Mouse (Mus musculus) neural tube, embryonic 12.5 days (tissue): ENCODE results near the gene Hist1h4k. TPM values are rescaled to one million over a fixed set of nuclear protein-coding genes. Genes with fewer than 3 reads are reported as not detected.
"Not testable (repeated sequence)": the region's sequence is repeated elsewhere in the genome, so short reads cannot be mapped to it uniquely, and the experiment has no call there.

ENCODE experiments used
- ATAC-seq: fragments of 200-750 bp; cut with Nextera tagmentation; 2 replicates; pipeline ENCODE4 v1.8.0; 2017; ENCODE audit warnings: low read depth, mild to moderate bottlenecking, moderate TSS enrichment, moderate library complexity; ENCODE audit not compliant: low FRiP score
- H3K27ac ChIP-seq: fragments of 300-500 bp; sonication (generic); 2 replicates; pipeline ENCODE4 v1.5.1; 2016
- H3K27me3 ChIP-seq: fragments of 300-500 bp; sonication (generic); replicated peaks from 2 replicates; pipeline ENCODE4 v1.6.1; 2016; ENCODE audit warnings: mild to moderate bottlenecking
- H3K36me3 ChIP-seq: fragments of 300-500 bp; sonication (generic); 2 replicates; pipeline ENCODE4 v1.6.1; 2016; ENCODE audit warnings: mild to moderate bottlenecking
- H3K4me1 ChIP-seq: fragments of 300-500 bp; sonication (generic); 2 replicates; pipeline ENCODE4 v1.6.1; 2016
- H3K4me2 ChIP-seq: fragments of 300-500 bp; sonication (generic); replicated peaks from 2 replicates; pipeline ENCODE4 v1.6.1; 2016; ENCODE audit warnings: mild to moderate bottlenecking
- H3K4me3 ChIP-seq: fragments of 300-500 bp; sonication (generic); 2 replicates; pipeline ENCODE4 v1.5.1; 2016
- H3K9ac ChIP-seq: fragments of 300-500 bp; sonication (generic); 2 replicates; pipeline ENCODE4 v1.6.1; 2016; ENCODE audit warnings: mild to moderate bottlenecking
- H3K9me3 ChIP-seq: fragments of 300-500 bp; sonication (generic); 2 replicates; pipeline ENCODE4 v1.6.1; 2016; ENCODE audit warnings: mild to moderate bottlenecking
- WGBS: fragments of 180-500 bp; shearing (Covaris S2); methylation state at CpG from one replicate; pipeline ENCODE4 v1.1.7; 2016; 5-methylcytosine and 5-hydroxymethylcytosine counted together
- polyA plus RNA-seq: library from polyadenylated mRNA; unstranded; fragments of >200 nt; fragmentation: Nextera tagmentation; extraction: Ambion mirVana; gene quantifications from 2 replicates; pipeline ENCODE4 v1.2.1, GENCODE M21; 2016

Hist1h4k gene
- polyA plus RNA-seq, 1 experiment from 2014 or later, result 0.96 TPM

DNA sequence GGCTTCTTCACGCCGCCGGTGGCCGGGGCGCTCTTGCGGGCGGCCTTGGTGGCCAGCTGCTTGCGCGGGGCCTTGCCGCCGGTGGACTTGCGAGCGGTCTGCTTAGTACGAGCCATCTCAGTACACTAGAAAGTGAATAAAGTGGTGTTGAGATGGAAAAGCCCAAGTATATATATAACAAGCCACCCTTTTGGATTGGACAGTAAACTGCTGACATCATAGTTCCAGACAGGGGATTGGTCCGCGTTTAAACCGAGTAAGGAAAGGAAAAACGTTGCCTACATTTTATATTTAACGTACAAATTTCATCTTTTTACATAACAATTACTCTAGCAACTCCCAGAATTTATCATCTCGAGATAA is 32.9 kb upstream of the Hist1h4k start, which contains the start of gene Hist1h3i:
Gene Hist1h3i, minus strand, starts transcription at position 116 of the 363 bp plus-strand sequence.
- peak within 1 kb of the TSS; percentile 69 for H3K4me2 ChIP-seq
- no peaks in the 10 kb centered on the region for H3K9me3 ChIP-seq
- peak within 1 kb of the TSS; percentile 66 for H3K9ac ChIP-seq
- peak within 1 kb of the TSS; percentile 64 for H3K27ac ChIP-seq
- H3K36me3 ChIP-seq, result no peaks in the 10 kb centered on the region
- peak; percentile 63 for ATAC-seq
- H3K27me3 ChIP-seq, result no peaks in the 10 kb centered on the region
- peak within 1 kb of the TSS; percentile 35 for H3K4me3 ChIP-seq
- WGBS, result under 1% methylated on average over 19 of the region's 20 CpGs
- H3K4me1 ChIP-seq, result peaks cover 36% of the 10 kb centered on the region

DNA sequence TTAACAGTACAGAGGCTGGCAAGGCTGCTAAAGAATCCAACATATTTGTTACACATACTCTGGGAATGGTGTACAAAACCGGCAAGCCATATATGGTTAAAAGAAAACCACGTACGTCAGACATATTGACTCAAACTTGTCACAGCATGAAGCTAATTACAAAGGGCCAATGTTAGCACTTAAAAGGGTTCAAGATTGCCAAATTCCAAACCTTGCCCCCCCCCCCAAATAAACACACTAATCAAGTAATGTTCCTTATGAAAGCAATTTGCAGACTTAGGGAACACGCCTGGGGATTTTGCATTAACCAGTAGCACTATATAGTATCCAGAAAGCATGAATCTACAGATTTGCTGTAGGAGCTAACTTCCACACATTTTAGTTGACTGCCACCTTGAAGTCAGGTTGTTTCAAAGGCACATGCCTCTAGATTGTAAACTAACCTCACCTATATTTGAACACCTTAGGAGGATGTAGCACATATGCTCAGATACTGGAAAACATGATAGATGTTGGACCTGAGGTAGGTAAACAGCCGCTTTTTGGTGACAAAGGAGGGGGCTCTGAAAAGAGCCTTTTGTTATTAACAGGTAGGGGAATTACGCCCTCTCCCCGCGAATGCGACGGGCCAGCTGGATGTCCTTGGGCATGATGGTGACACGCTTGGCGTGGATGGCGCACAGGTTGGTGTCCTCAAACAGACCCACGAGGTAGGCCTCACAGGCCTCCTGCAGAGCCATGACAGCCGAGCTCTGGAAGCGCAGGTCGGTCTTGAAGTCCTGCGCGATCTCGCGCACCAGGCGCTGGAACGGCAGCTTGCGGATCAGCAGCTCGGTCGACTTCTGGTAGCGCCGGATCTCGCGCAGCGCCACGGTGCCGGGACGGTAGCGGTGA is 32.3 kb upstream of the Hist1h4k start:
- H3K27me3 ChIP-seq, ATAC-seq, H3K9me3 ChIP-seq, H3K36me3 ChIP-seq: not testable (repeated sequence)
- WGBS, result 1% methylated on average over 14 of the region's 35 CpGs
- Histone ChIP-seq H3K9ac (peak overlapping the region; percentile 66), H3K4me2 (peak overlapping the region; percentile 69), H3K4me1 (peaks cover 32% of the 10 kb centered on the region), H3K4me3 (peak overlapping the region; percentile 35), H3K27ac (peak overlapping the region; percentile 64)

DNA sequence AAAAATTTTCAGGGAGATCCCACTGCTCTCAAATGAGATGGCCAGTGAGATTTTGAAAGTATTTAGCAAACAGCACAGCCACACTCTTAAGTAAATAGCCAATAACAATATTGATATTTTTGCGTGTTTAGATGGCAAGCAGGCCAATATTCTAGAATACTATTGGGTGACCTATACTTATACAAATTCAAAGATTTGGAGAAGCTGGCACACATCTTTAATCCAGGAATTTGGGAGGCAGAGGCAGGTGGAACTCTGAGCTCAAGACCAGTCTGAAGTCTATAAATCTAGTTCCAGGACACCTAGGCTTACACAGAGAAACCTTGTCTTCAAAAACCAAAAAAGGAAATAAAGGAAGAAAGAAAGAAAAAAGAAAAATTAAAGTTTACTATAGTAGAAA is 31.3 kb upstream of the Hist1h4k start:
- H3K4me1 ChIP-seq, result peaks cover 32% of the 10 kb centered on the region
- H3K36me3 ChIP-seq, result no peaks in the 10 kb centered on the region
- no peak overlapping the region for H3K4me2 ChIP-seq
- no peak for ATAC-seq
- H3K4me3 ChIP-seq, result no peak overlapping the region
- no peak overlapping the region for H3K27ac ChIP-seq
- no peak overlapping the region for H3K9ac ChIP-seq
- WGBS, result 93% methylated on average over 1 of the region's 1 CpGs
- no peaks in the 10 kb centered on the region for H3K9me3 ChIP-seq
- no peaks in the 10 kb centered on the region for H3K27me3 ChIP-seq

DNA sequence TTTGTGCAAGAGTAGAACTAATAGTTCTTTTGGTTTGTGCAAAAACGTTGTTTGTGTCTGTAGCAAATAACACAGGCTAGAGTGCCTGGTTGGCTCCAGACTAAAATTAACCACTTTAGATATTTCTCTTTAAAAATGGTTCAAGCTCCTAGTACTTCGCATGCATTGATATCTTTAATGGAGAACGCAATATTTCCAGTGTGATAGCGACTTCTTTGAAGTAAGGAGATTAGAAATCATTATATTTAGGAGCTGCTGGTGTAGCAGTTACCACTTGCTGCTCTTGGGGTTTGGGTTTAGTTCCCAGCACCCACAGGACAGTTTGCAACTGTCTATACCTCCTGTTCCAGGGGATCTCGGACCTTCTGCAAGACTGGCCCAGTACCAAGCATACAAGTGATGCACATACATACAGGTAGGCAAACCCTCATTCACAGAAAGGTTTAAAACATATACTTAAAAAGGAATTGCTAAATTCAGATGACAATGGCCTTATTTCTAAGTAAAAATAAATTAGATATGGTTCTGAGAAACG is 30.8 kb upstream of the Hist1h4k start:
- Histone ChIP-seq H3K27ac (no peak overlapping the region), H3K36me3 (no peaks in the 10 kb centered on the region), H3K4me2 (peak overlapping the region; percentile 93), H3K4me1 (peaks cover 30% of the 10 kb centered on the region), H3K9ac (no peak overlapping the region), H3K4me3 (0 out of 2 replicates have a peak overlapping the region, but pooled peaks have one; percentile 46), H3K9me3 (no peaks in the 10 kb centered on the region), H3K27me3 (no peaks in the 10 kb centered on the region)
- ATAC-seq, result no peak
- 46% methylated on average over 6 of the region's 6 CpGs for WGBS

DNA sequence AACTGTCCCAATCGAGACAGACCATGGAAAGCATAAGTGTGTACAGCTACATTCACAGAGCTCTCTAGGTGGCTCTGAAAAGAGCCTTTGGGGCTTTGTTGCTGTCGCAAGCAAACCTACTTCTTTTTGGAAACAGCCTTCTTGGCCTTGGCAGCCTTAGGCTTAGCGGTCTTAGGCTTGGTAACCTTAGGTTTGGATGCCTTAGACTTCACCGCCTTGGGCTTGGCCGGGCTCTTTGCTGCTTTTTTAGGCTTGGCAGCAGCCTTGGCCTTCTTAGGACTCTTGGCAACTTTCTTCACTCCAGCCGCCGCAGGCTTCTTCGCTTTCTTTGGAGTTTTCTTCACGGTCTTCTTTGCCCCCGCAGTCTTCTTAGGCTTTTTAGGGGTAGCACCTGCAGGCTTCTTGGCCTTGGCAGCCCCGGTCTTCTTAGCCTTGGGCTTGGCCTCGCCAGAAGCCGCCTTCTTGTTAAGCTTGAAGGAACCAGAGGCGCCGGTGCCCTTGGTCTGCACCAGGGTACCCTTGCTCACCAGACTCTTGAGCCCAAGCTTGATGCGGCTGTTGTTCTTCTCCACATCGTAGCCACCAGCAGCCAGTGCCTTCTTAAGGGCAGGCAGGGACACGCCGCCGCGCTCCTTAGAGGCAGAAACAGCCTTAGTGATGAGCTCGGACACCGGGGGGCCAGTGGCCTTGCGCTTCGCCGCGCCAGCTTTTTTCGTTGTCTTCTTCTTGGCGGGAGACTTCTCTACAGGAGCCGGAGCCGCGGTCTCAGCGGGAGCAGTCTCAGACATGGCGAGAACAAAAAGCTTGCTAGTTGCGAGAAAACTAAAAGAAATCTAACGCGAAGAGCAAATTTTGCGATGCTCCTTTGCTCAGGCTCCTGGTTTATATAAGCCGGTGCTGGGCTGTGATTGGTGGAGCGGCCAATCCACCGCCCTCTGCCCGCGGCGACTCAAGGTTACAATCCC is 29.7 kb upstream of the Hist1h4k start, which contains the start of gene Hist1h1b:
Gene Hist1h1b, minus strand, starts transcription at position 859 of the 965 bp plus-strand sequence.
- Histone ChIP-seq H3K27ac (peak within 1 kb of the TSS; percentile 88), H3K9ac (peak within 1 kb of the TSS; percentile 69), H3K9me3 (no peaks in the 10 kb centered on the region), H3K27me3 (no peaks in the 10 kb centered on the region), H3K4me3 (peak within 1 kb of the TSS; percentile 46), H3K4me2 (peak within 1 kb of the TSS; percentile 93), H3K36me3 (no peaks in the 10 kb centered on the region), H3K4me1 (peaks cover 29% of the 10 kb centered on the region)
- WGBS, result under 1% methylated on average over 44 of the region's 44 CpGs
- peak; percentile 1; the same call in 1 of the 2 replicates for ATAC-seq

DNA sequence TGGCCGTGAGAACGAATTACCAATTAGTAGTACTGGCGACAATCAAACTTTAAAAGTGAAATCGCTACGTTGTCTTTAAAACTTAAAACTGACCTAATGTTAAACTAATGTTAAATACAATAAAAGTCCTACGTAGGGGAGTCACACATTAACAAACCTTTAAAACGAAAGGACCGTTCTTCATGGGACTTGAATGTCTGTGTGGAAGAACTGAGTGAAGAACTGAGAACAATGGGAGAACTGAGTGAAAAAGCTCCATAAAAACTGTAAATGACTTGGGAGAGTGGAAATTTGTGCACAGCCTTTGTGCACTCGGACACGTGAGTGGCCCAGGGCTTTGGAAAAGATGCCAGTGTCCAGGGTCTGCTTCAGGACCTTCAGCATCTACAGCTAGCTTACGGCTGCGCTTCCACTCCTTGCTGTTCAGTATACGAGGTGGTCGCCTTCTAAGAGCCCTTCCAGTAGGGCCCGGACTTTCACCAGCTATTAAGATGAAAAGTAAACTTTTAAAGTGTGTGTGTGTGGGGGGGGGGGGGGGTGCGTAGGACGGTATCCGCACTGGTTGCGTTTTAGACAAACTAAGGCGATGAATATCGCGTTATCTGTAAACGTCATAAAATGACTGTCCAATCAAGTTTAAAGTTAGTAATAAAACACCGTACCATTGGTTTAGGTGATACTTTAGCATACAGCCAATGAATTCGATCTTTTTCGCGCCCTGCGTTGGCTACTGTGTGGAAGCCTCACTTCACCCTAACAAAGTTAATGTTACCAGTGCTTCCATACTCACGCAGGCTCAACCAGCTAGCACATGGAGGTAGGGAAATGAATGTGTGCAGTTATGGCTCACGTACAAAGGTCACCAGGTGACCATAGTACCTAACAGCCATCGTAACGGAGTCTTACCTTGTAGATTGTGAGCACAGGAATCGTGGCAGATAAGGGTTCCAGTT is 28.8 kb upstream of the Hist1h4k start:
- Histone ChIP-seq H3K4me2 (peak overlapping the region; percentile 93), H3K9ac (peak overlapping the region; percentile 69), H3K9me3 (no peaks in the 10 kb centered on the region), H3K36me3 (no peaks in the 10 kb centered on the region), H3K4me3 (peak overlapping the region; percentile 46), H3K4me1 (peaks cover 25% of the 10 kb centered on the region), H3K27me3 (no peaks in the 10 kb centered on the region), H3K27ac (peak overlapping the region; percentile 88)
- 3% methylated on average over 33 of the region's 33 CpGs for WGBS
- peak; percentile 87 for ATAC-seq

DNA sequence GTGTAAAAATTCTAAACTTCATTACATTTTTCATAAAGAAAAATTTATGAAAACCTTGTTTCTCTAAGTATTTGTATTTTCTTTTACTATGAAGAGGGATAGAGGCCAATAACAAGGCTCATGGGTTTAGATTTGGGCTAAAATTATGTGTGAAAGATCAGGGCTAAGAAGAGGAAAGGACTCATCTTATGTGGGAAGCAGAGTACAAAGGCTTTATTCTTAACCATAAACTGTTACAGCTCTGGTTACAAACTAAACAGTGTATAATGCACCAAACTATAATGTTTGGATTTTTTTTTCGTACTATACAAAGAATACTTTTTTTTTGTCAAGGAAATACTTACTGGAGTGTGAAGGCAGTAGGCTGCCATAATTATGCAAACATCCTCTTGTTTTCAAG is 5.4 kb upstream of the Hist1h4k start:
- ATAC-seq, result no peak
- Histone ChIP-seq H3K27ac (no peak overlapping the region), H3K9ac (no peak overlapping the region), H3K4me2 (peak overlapping the region; percentile 42; the same call in 1 of the 2 replicates), H3K4me1 (peaks cover 3% of the 10 kb centered on the region; the same call in 1 of the 2 replicates), H3K36me3 (no peaks in the 10 kb centered on the region), H3K27me3 (no peaks in the 10 kb centered on the region), H3K4me3 (no peak overlapping the region), H3K9me3 (no peaks in the 10 kb centered on the region)
- WGBS, result 65% methylated on average over 1 of the region's 1 CpGs

DNA sequence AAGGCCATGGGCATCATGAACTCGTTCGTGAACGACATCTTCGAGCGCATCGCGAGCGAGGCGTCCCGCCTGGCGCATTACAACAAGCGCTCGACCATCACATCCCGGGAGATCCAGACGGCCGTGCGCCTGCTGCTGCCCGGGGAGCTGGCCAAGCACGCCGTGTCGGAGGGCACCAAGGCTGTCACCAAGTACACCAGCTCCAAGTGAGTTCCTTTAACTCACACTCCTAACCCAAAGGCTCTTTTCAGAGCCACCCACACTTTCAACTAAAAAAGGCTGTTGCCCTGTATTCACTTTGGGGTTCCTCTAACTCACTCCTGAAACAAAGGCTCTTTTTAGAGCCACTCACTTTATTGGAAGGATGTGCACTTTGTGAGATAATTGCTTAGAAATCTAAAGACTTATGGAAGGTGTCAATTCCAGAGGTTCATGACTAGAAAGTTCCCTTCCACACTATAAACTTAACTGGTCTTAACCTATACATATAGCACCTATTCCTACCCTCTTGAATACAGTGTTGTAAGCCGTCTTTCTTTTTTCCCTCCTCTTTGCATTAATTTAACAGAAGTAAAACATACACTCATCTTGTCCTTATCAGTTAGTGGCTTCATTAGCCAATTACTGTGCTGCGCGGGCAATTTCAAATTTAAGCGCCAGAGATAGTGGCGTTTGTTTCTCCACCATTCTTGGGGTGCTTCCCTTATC is 4.1 kb upstream of the Hist1h4k start:
- Histone ChIP-seq H3K4me2 (peak overlapping the region; percentile 67), H3K9ac (peak overlapping the region; percentile 52), H3K27ac (peak overlapping the region; percentile 50; the same call in 1 of the 2 replicates), H3K4me3 (peak overlapping the region; percentile 35)
- not testable (repeated sequence) for H3K9me3 ChIP-seq, H3K36me3 ChIP-seq, H3K27me3 ChIP-seq, H3K4me1 ChIP-seq
- ATAC-seq, result peak; percentile 11
- WGBS, result 0% methylated on average over 26 of the region's 26 CpGs

DNA sequence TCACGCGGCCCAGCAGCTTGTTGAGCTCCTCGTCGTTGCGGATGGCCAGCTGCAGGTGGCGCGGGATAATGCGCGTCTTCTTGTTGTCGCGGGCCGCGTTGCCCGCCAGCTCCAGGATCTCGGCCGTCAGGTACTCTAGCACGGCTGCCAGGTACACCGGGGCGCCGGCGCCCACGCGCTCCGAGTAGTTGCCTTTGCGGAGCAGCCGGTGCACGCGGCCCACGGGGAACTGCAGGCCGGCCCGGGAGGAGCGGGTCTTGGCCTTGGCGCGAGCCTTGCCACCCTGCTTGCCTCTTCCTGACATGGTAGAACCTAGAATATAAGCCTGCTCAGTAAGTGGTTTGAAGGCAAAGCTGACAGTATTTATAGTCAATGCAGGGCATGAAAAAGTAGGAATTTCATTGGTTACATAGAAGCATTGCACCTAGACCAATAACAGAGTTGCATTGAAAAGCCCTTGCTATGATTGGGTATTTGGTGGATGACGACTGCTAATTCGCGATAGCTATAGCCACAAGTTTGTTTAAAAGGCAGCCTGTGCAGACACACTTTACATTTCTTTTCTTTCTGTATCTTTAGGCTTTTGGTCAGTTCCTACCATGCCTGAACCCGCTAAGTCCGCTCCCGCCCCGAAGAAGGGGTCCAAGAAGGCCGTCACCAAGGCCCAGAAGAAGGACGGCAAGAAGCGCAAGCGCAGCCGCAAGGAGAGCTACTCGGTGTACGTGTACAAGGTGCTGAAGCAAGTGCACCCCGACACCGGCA is 3.4 kb upstream of the Hist1h4k start, which contains the start of the genes Hist1h2ak and Hist1h2bn:
Gene Hist1h2ak, minus strand, starts transcription at position 304 of the 762 bp plus-strand sequence.
Gene Hist1h2bn, plus strand, starts transcription at position 600 of the 762 bp plus-strand sequence.
- H3K4me1 ChIP-seq, result peaks cover 12% of the 10 kb centered on the region

DNA sequence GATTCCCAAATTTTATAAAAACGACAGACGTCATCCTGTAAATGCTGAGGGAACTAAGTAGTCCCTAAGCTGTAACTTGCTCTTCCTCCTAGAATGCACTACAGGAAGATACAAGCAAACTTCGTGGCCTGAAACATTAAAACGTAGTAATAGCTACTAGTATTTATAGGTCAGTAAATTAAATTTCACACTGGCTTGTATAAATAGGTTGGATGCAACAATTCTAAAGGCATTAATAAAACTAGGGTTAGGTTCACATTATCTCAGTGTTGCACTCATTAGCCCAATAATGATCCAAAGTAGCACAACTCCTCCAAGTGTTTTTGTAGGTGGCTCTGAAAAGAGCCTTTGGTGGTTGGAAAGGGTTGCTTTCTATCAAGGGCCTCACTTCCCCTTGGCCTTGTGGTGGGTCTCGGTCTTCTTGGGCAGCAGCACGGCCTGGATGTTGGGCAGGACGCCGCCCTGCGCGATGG is 2.8 kb upstream of the Hist1h4k start:
- peak overlapping the region; percentile 84 for H3K27ac ChIP-seq
- H3K4me2 ChIP-seq, result peak overlapping the region; percentile 67
- H3K9me3 ChIP-seq, result no peaks in the 10 kb centered on the region
- no peak for ATAC-seq
- H3K9ac ChIP-seq, result peak overlapping the region; percentile 55
- H3K27me3 ChIP-seq, result no peaks in the 10 kb centered on the region
- peaks cover 12% of the 10 kb centered on the region for H3K4me1 ChIP-seq
- no peaks in the 10 kb centered on the region for H3K36me3 ChIP-seq
- WGBS, result 2% methylated on average over 10 of the region's 10 CpGs
- H3K4me3 ChIP-seq, result peak overlapping the region; percentile 43

More for the DNA sequence above, 3.4 kb upstream of the Hist1h4k start, which contains the start of the genes Hist1h2ak and Hist1h2bn:
- not testable (repeated sequence) for H3K9me3 ChIP-seq, H3K36me3 ChIP-seq, H3K27me3 ChIP-seq
- under 1% methylated on average over 50 of the region's 50 CpGs for WGBS
- H3K4me2 ChIP-seq, result peak within 1 kb of the TSS; percentile 67
- peak within 1 kb of the TSS; percentile 43 for H3K4me3 ChIP-seq
- H3K27ac ChIP-seq, result peak within 1 kb of the TSS; percentile 84
- peak within 1 kb of the TSS; percentile 55 for H3K9ac ChIP-seq
- ATAC-seq, result peak; percentile 93
